In genomic region chr9:59653371-59653770, GRCm38 (mm10) we compare ENCODE assay signal across 11 mouse cellular contexts. TPM values are rescaled to one million over a fixed set of nuclear protein-coding genes. Genes with fewer than 3 reads are reported as not detected.
A peak's percentile ranks its signal among the peaks of the same experiment; 100 is the strongest.
DNase-seq lines count a peak whose midpoint lies in the region; ATAC-seq and TF ChIP-seq lines count a peak whose summit lies in the region.
"Had no signal": no experiment of that assay in that cellular context is flagged by ENCODE, and none has a peak within 500 bp of the region (broad histone marks: within the 10 kb centered on the region; RNA-seq: fewer than 3 reads in every experiment).

No protein-coding gene starts in this region.

- peaks cover 68% of the 10 kb centered on the region for H3K27me3 ChIP-seq in liver, embryonic 15.5 days
- H3K27me3 ChIP-seq: stomach, embryonic 15.5 days had no signal

- H3K9me3 ChIP-seq in ES-E14 (ENCODE audit: control insufficient read depth, insufficient read depth, low read depth, low read length): no peaks in the 10 kb centered on the region
- no peaks in the 10 kb centered on the region for H3K9me3 ChIP-seq in liver, embryonic 15.5 days (replicated peaks)
- H3K9me3 ChIP-seq: stomach, embryonic 15.5 days had no signal

- WGBS in liver, embryonic 15.5 days (ENCODE audit: insufficient replicate concordance): 2% methylated on average over 3 of the region's 3 CpGs

- in situ Hi-C loops in ES-E14 (cut with MboI; ENCODE audit: low sequenced_read_pairs in 2 of 2, unreplicated experiment in 2 of 2): no loop called here

- peaks cover 12% of the 10 kb centered on the region for H3K36me3 ChIP-seq in ES-E14 (ENCODE audit: control insufficient read depth, insufficient read depth, low read length, poor library complexity, severe bottlenecking)
- H3K36me3 ChIP-seq in liver, embryonic 15.5 days (replicated peaks): no peaks in the 10 kb centered on the region

- H3K4me1 ChIP-seq in ES-E14 (ENCODE audit: control insufficient read depth in 2 of 2, insufficient read depth in 2 of 2, low read length in 2 of 2, poor library complexity in 1 of 2): peaks cover 0 to 9% of the 10 kb centered on the region in 2 experiments; a peak in 2 of 4 replicates
- peaks cover 31% of the 10 kb centered on the region for H3K4me1 ChIP-seq in liver, embryonic 15.5 days (replicated peaks)

- H3K27ac ChIP-seq in ES-E14 (ENCODE audit: insufficient read depth, low read depth, low read length, poor library complexity, severe bottlenecking): no peak overlapping the region; the same call in 1 of the 2 replicates
- H3K27ac ChIP-seq in liver, embryonic 15.5 days (replicated peaks): 0 out of 2 replicates have a peak overlapping the region, but pooled peaks have one; percentile 0

- ATAC-seq in liver, embryonic 15.5 days (ENCODE audit: insufficient read depth): no peak

- H3K4me3 ChIP-seq in ES-E14 (ENCODE audit: insufficient read depth in 1 of 2, low read depth in 1 of 2, low read length in 2 of 2, poor library complexity in 1 of 2, severe bottlenecking in 1 of 2): no peak overlapping the region
- H3K4me3 ChIP-seq in liver, embryonic 15.5 days (replicated peaks): no peak overlapping the region
- H3K4me3 ChIP-seq: erythroblast, embryonic 14.5 days; stomach, embryonic 15.5 days had no signal

- H3K9ac ChIP-seq in ES-E14 (ENCODE audit: insufficient read depth, low read depth, low read length, poor library complexity, severe bottlenecking): peak overlapping the region; percentile 18; the same call in 1 of the 2 replicates
- H3K9ac ChIP-seq in liver, embryonic 15.5 days: no peak overlapping the region
- H3K9ac ChIP-seq: lung, embryonic 14.5 days; stomach, embryonic 15.5 days had no signal

- DNase-seq in lung, adult 18-20 months: peak; percentile 37 to 59
- DNase-seq in lung, postnatal 10 days: no peak
- DNase-seq in ES-E14 (ENCODE audit: low read depth, low spot score): no peak
- peak; percentile 46 for DNase-seq in adrenal gland, postnatal 14 days
- DNase-seq in T-cell, adult 2 months (ENCODE audit: low spot score): no peak
- no peak for DNase-seq in kidney, adult 9 months
- no peak for DNase-seq in cerebellum, adult 8-10 months
- DNase-seq: lung, embryonic 14.5 days had no signal

- H3K4me2 ChIP-seq in liver, embryonic 15.5 days: peak overlapping the region; percentile 1; the same call in 1 of the 2 replicates
- H3K4me2 ChIP-seq: lung, embryonic 14.5 days; stomach, embryonic 15.5 days had no signal

TF ChIP-seq in ES-E14, 5 proteins besides CTCF, POLR2A, EP300 and RAD21:
- TF ChIP-seq CHD2 (IDR thresholded peaks at IDR 0.05; ENCODE audit: low read depth, low read length) (no peak), MAFK (IDR thresholded peaks at IDR 0.05; ENCODE audit: insufficient read depth, low read depth, low read length) (peak; percentile 89), ZC3H11A (IDR thresholded peaks at IDR 0.05; ENCODE audit: borderline replicate concordance, low read depth, low read length) (no peak), HCFC1 (IDR thresholded peaks at IDR 0.05; ENCODE audit: borderline replicate concordance, insufficient read depth, low read length) (no peak)

RNA-seq across cellular contexts. Expression of gene Pkm, which starts 2.8 kb away (rescaled TPM):
- total RNA-seq in ES-E14 (2012; rRNA removed): 2,243 and 2,388 TPM in 2 replicates
- 647 and 658 TPM in 2 replicates for total RNA-seq in adrenal gland, postnatal 14 days (2021)
- polyA plus RNA-seq in liver, embryonic 15.5 days (2015; fragmentation: Nextera tagmentation; extraction: Ambion mirVana): 163 and 164 TPM in 2 replicates

RNA-seq across cellular contexts. Expression of gene Gramd2, which starts 26.6 kb away (rescaled TPM):
- 3.0 and 3.5 TPM in 2 replicates for total RNA-seq in ES-E14 (2012; rRNA removed)
- 0.26 and 0.52 TPM in 2 replicates for total RNA-seq in adrenal gland, postnatal 14 days (2021)
- polyA plus RNA-seq in liver, embryonic 15.5 days (2015; fragmentation: Nextera tagmentation; extraction: Ambion mirVana): 0.17 and 0.32 TPM in 2 replicates
- polyA plus RNA-seq: erythroblast, embryonic 14.5 days had no signal

RNA-seq across cellular contexts. Expression of gene Parp6, which starts 36.3 kb away (rescaled TPM):
- total RNA-seq in ES-E14 (2012; rRNA removed): 7.9 and 9.4 TPM in 2 replicates
- total RNA-seq in adrenal gland, postnatal 14 days (2021): 30.2 and 37.3 TPM in 2 replicates
- 3.7 and 4.0 TPM in 2 replicates for polyA plus RNA-seq in liver, embryonic 15.5 days (2015; fragmentation: Nextera tagmentation; extraction: Ambion mirVana)

Comparison
In these comparisons a context has a peak if more than half of its experiments do, and no peak if none do; other contexts are left out.
1. DNase-seq: peak in lung, adult 18-20 months (2 of 2) and adrenal gland, postnatal 14 days (single experiment); none in lung, postnatal 10 days (single experiment), ES-E14 (single experiment), T-cell, adult 2 months (single experiment), kidney, adult 9 months (single experiment) and cerebellum, adult 8-10 months (single experiment).